Mouse (Mus musculus): ENCODE results near the gene Ubac2. TPM values are rescaled to one million over a fixed set of nuclear protein-coding genes. Genes with fewer than 3 reads are reported as not detected.
A peak's percentile ranks its signal among the peaks of the same experiment; 100 is the strongest.

The Ubac2 gene
- total RNA-seq, 2 experiments from 2014 or later = 6.4 to 8.4 TPM

- no peak for ATAC-seq (replicated peaks; ENCODE audit: low FRiP score, poor library complexity, severe bottlenecking)
Measured at GRCm38 (mm10) chr14:121961496-121962127, 83.2 kb downstream of the Ubac2 start.

- no peak for ATAC-seq (replicated peaks; ENCODE audit: low FRiP score, poor library complexity, severe bottlenecking)
Measured at GRCm38 (mm10) chr14:121962128-121962890, 83.9 kb downstream of the Ubac2 start.

GRCm38 (mm10) chr14:121963251-121963941, 85.0 kb downstream of the Ubac2 start:
- ATAC-seq (replicated peaks; ENCODE audit: low FRiP score, poor library complexity, severe bottlenecking) = peak; percentile 49

- ATAC-seq (replicated peaks; ENCODE audit: low FRiP score, poor library complexity, severe bottlenecking) = peak; percentile 37; the same call in 1 of the 2 replicates
Measured at GRCm38 (mm10) chr14:121963942-121964335, 85.5 kb downstream of the Ubac2 start.

GRCm38 (mm10) chr14:121964990-121965389, 86.6 kb downstream of the Ubac2 start, which contains the start of gene Gpr183:
Gene Gpr183 (minus strand): TSS chr14:121965195.
- ATAC-seq (replicated peaks; ENCODE audit: low FRiP score, poor library complexity, severe bottlenecking) = no peak

GRCm38 (mm10) chr14:121965461-121965860, 87.0 kb downstream of the Ubac2 start:
- no peak for ATAC-seq (replicated peaks; ENCODE audit: low FRiP score, poor library complexity, severe bottlenecking)

- no peak for ATAC-seq (replicated peaks; ENCODE audit: low FRiP score, poor library complexity, severe bottlenecking)
Measured at GRCm38 (mm10) chr14:121967095-121967494, 88.7 kb downstream of the Ubac2 start.

- ATAC-seq (replicated peaks; ENCODE audit: low FRiP score, poor library complexity, severe bottlenecking) = no peak
Measured at GRCm38 (mm10) chr14:121970402-121970801, 92.0 kb downstream of the Ubac2 start.

- no peak for ATAC-seq (replicated peaks; ENCODE audit: low FRiP score, poor library complexity, severe bottlenecking)
Measured at GRCm38 (mm10) chr14:121973114-121973513, 94.7 kb downstream of the Ubac2 start.

- no peak for ATAC-seq (replicated peaks; ENCODE audit: low FRiP score, poor library complexity, severe bottlenecking)
Measured at GRCm38 (mm10) chr14:121981531-121981930, 103.1 kb downstream of the Ubac2 start.

- no peak for ATAC-seq (replicated peaks; ENCODE audit: low FRiP score, poor library complexity, severe bottlenecking)
Measured at GRCm38 (mm10) chr14:121983009-121983933, 104.9 kb downstream of the Ubac2 start.

GRCm38 (mm10) chr14:121985477-121985876, 107.1 kb downstream of the Ubac2 start:
- ATAC-seq (replicated peaks; ENCODE audit: low FRiP score, poor library complexity, severe bottlenecking) = no peak

- no peak for ATAC-seq (replicated peaks; ENCODE audit: low FRiP score, poor library complexity, severe bottlenecking)
Measured at GRCm38 (mm10) chr14:121986028-121986427, 107.6 kb downstream of the Ubac2 start.

GRCm38 (mm10) chr14:121987287-121987686, 108.9 kb downstream of the Ubac2 start:
- no peak for ATAC-seq (replicated peaks; ENCODE audit: low FRiP score, poor library complexity, severe bottlenecking)

- no peak for ATAC-seq (replicated peaks; ENCODE audit: low FRiP score, poor library complexity, severe bottlenecking)
Measured at GRCm38 (mm10) chr14:121987691-121988090, 109.3 kb downstream of the Ubac2 start.

- no peak for ATAC-seq (replicated peaks; ENCODE audit: low FRiP score, poor library complexity, severe bottlenecking)
Measured at GRCm38 (mm10) chr14:121989331-121989730, 110.9 kb downstream of the Ubac2 start.

GRCm38 (mm10) chr14:121989869-121990268, 111.4 kb downstream of the Ubac2 start:
- no peak for ATAC-seq (replicated peaks; ENCODE audit: low FRiP score, poor library complexity, severe bottlenecking)

GRCm38 (mm10) chr14:121990897-121991296, 112.5 kb downstream of the Ubac2 start:
- ATAC-seq (replicated peaks; ENCODE audit: low FRiP score, poor library complexity, severe bottlenecking) = no peak

- no peak for ATAC-seq (replicated peaks; ENCODE audit: low FRiP score, poor library complexity, severe bottlenecking)
Measured at GRCm38 (mm10) chr14:121991921-121992320, 113.5 kb downstream of the Ubac2 start.
